Comparison of ENCODE assay signal across 18 mouse cellular contexts in the genomic region with DNA sequence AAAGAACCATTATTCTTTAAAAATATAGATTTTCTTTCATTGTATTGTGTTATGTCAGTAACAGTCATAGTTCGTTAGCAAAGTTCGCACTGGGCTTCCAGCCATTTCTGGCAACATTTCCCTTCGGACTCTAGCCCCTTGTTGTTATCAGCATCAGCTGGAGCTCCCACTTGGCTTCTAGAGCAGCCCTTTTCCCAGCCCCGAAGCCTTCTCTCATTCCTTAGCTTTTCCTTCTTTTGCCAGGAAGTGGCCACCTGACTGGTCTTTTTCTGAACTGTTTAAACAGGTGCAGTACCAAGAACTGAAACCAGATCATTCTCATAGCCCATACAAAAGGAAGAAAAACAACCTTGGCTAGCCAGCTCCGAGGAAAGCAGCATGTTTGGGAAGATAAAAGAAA.
DNase-seq lines count a peak whose midpoint lies in the region; ATAC-seq and TF ChIP-seq lines count a peak whose summit lies in the region.
"Had no signal": no experiment of that assay in that cellular context is flagged by ENCODE, and none has a peak within 500 bp of the region (broad histone marks: within the 10 kb centered on the region; RNA-seq: fewer than 3 reads in every experiment).

No protein-coding gene starts in this region.

- no peak overlapping the region for H3K4me3 ChIP-seq in embryonic facial prominence, embryonic 11.5 days (ENCODE audit: low read depth, low read length)
- no peak overlapping the region for H3K4me3 ChIP-seq in embryonic facial prominence, embryonic 10.5 days
- H3K4me3 ChIP-seq in lung, embryonic 14.5 days (ENCODE audit: low read depth, low read length), result no peak overlapping the region
- peak overlapping the region; percentile 14; the same call in 1 of the 2 replicates for H3K4me3 ChIP-seq in heart, embryonic 16.5 days (ENCODE audit: low read length)
- no peak overlapping the region for H3K4me3 ChIP-seq in stomach, embryonic 16.5 days (replicated peaks; ENCODE audit: low read length)
- H3K4me3 ChIP-seq in liver, embryonic 11.5 days (ENCODE audit: low read depth, low read length), result no peak overlapping the region
- H3K4me3 ChIP-seq: forebrain, embryonic 12.5 days; hindbrain, embryonic 13.5 days; limb, embryonic 13.5 days; liver, embryonic 15.5 days had no signal

- peak; percentile 6 for DNase-seq in embryonic facial prominence, embryonic 11.5 days (ENCODE audit: low spot score)
- no peak for DNase-seq in embryonic facial prominence, embryonic 10.5 days (ENCODE audit: low spot score)
- peak; percentile 4 for DNase-seq in lung, embryonic 14.5 days
- no peak for DNase-seq in lung, postnatal 14 days
- DNase-seq in urinary bladder, postnatal 25 days (ENCODE audit: low spot score), result no peak
- no peak for DNase-seq in liver, embryonic 11.5 days (ENCODE audit: low spot score)
- DNase-seq: cerebellum, adult 9-10 months; gastrocnemius, postnatal 25 days; kidney, postnatal 4 days; right cerebral cortex, adult 18-20 months had no signal

- no peaks in the 10 kb centered on the region for H3K27me3 ChIP-seq in embryonic facial prominence, embryonic 11.5 days (ENCODE audit: control insufficient read depth, insufficient read depth, low read length)
- no peaks in the 10 kb centered on the region for H3K27me3 ChIP-seq in embryonic facial prominence, embryonic 10.5 days (replicated peaks; ENCODE audit: low read depth, poor library complexity, severe bottlenecking)
- H3K27me3 ChIP-seq in lung, embryonic 14.5 days (ENCODE audit: insufficient read depth, low read length), result no peaks in the 10 kb centered on the region
- no peaks in the 10 kb centered on the region for H3K27me3 ChIP-seq in heart, embryonic 16.5 days (ENCODE audit: control insufficient read depth, insufficient read depth, low read length)
- no peaks in the 10 kb centered on the region for H3K27me3 ChIP-seq in stomach, embryonic 16.5 days (ENCODE audit: control insufficient read depth, insufficient read depth, low read length)
- no peaks in the 10 kb centered on the region for H3K27me3 ChIP-seq in liver, embryonic 11.5 days (replicated peaks; ENCODE audit: control insufficient read depth, insufficient read depth, low read length)
- H3K27me3 ChIP-seq: forebrain, embryonic 12.5 days; hindbrain, embryonic 13.5 days; limb, embryonic 13.5 days; liver, embryonic 15.5 days had no signal

- H3K36me3 ChIP-seq in embryonic facial prominence, embryonic 11.5 days (replicated peaks; ENCODE audit: control insufficient read depth, insufficient read depth, low read depth, low read length), result no peaks in the 10 kb centered on the region
- no peaks in the 10 kb centered on the region for H3K36me3 ChIP-seq in embryonic facial prominence, embryonic 10.5 days (replicated peaks)
- no peaks in the 10 kb centered on the region for H3K36me3 ChIP-seq in lung, embryonic 14.5 days (ENCODE audit: insufficient read depth)
- H3K36me3 ChIP-seq in heart, embryonic 16.5 days (ENCODE audit: control insufficient read depth, insufficient read depth), result no peaks in the 10 kb centered on the region
- H3K36me3 ChIP-seq in stomach, embryonic 16.5 days (ENCODE audit: control insufficient read depth, insufficient read depth, low read length), result no peaks in the 10 kb centered on the region
- no peaks in the 10 kb centered on the region for H3K36me3 ChIP-seq in liver, embryonic 11.5 days (ENCODE audit: control insufficient read depth, insufficient read depth, low read length)
- H3K36me3 ChIP-seq: forebrain, embryonic 12.5 days; hindbrain, embryonic 13.5 days; limb, embryonic 13.5 days; liver, embryonic 15.5 days had no signal

- no peak for TF ChIP-seq CTCF in lung, embryonic 14.5 days (IDR thresholded peaks at IDR 0.05; ENCODE audit: low read depth)

- no peak overlapping the region for H3K27ac ChIP-seq in embryonic facial prominence, embryonic 11.5 days (replicated peaks; ENCODE audit: low read depth, low read length)
- H3K27ac ChIP-seq in embryonic facial prominence, embryonic 10.5 days (replicated peaks), result no peak overlapping the region
- no peak overlapping the region for H3K27ac ChIP-seq in lung, embryonic 14.5 days (ENCODE audit: low read depth)
- no peak overlapping the region for H3K27ac ChIP-seq in heart, embryonic 16.5 days (ENCODE audit: low read length)
- H3K27ac ChIP-seq in stomach, embryonic 16.5 days (ENCODE audit: low read length), result no peak overlapping the region
- no peak overlapping the region for H3K27ac ChIP-seq in liver, embryonic 11.5 days (ENCODE audit: low read depth, low read length)
- H3K27ac ChIP-seq: forebrain, embryonic 12.5 days; hindbrain, embryonic 13.5 days; limb, embryonic 13.5 days; liver, embryonic 15.5 days had no signal

- H3K4me2 ChIP-seq in embryonic facial prominence, embryonic 11.5 days (ENCODE audit: low read depth, low read length), result no peak overlapping the region
- no peak overlapping the region for H3K4me2 ChIP-seq in lung, embryonic 14.5 days
- peak overlapping the region; percentile 54 for H3K4me2 ChIP-seq in heart, embryonic 16.5 days (ENCODE audit: low read depth, low read length)
- H3K4me2 ChIP-seq in stomach, embryonic 16.5 days (ENCODE audit: low read depth, low read length), result peak overlapping the region; percentile 24; the same call in 1 of the 2 replicates
- H3K4me2 ChIP-seq in liver, embryonic 11.5 days, result no peak overlapping the region
- H3K4me2 ChIP-seq: forebrain, embryonic 12.5 days; hindbrain, embryonic 13.5 days; limb, embryonic 13.5 days; liver, embryonic 15.5 days had no signal

- no peaks in the 10 kb centered on the region for H3K4me1 ChIP-seq in embryonic facial prominence, embryonic 11.5 days (ENCODE audit: control insufficient read depth, insufficient read depth, low read length)
- H3K4me1 ChIP-seq in embryonic facial prominence, embryonic 10.5 days, result no peaks in the 10 kb centered on the region
- H3K4me1 ChIP-seq in lung, embryonic 14.5 days (ENCODE audit: insufficient read depth), result no peaks in the 10 kb centered on the region
- peaks cover 3% of the 10 kb centered on the region; the same call in 1 of the 2 replicates for H3K4me1 ChIP-seq in heart, embryonic 16.5 days (ENCODE audit: control insufficient read depth, insufficient read depth, low read length)
- no peaks in the 10 kb centered on the region for H3K4me1 ChIP-seq in stomach, embryonic 16.5 days (ENCODE audit: control insufficient read depth, insufficient read depth, low read length)
- no peaks in the 10 kb centered on the region for H3K4me1 ChIP-seq in liver, embryonic 11.5 days (replicated peaks; ENCODE audit: control insufficient read depth, insufficient read depth, low read length)
- H3K4me1 ChIP-seq: forebrain, embryonic 12.5 days; hindbrain, embryonic 13.5 days; limb, embryonic 13.5 days; liver, embryonic 15.5 days had no signal

- ATAC-seq in embryonic facial prominence, embryonic 11.5 days (replicated peaks; ENCODE audit: insufficient number of reproducible peaks, low FRiP score, low TSS enrichment, low read depth), result no peak
- peak; percentile 52 for ATAC-seq in lung, embryonic 14.5 days (ENCODE audit: insufficient read depth)
- ATAC-seq in heart, embryonic 16.5 days (replicated peaks; ENCODE audit: extremely low read depth, insufficient read depth, low FRiP score), result no peak
- no peak for ATAC-seq in stomach, embryonic 16.5 days (ENCODE audit: insufficient read depth, low FRiP score)
- no peak for ATAC-seq in liver, embryonic 11.5 days (replicated peaks; ENCODE audit: low FRiP score)
- ATAC-seq: CD4-positive, CD25-positive, alpha-beta regulatory T cell, adult 4 months; midbrain, embryonic 16.5 days had no signal

- H3K9me3 ChIP-seq in embryonic facial prominence, embryonic 11.5 days (replicated peaks; ENCODE audit: control insufficient read depth, low read length), result no peaks in the 10 kb centered on the region
- no peaks in the 10 kb centered on the region for H3K9me3 ChIP-seq in embryonic facial prominence, embryonic 10.5 days
- H3K9me3 ChIP-seq in lung, embryonic 14.5 days (ENCODE audit: low read depth, low read length), result no peaks in the 10 kb centered on the region
- H3K9me3 ChIP-seq in heart, embryonic 16.5 days (replicated peaks; ENCODE audit: control insufficient read depth, low read length), result no peaks in the 10 kb centered on the region
- no peaks in the 10 kb centered on the region for H3K9me3 ChIP-seq in stomach, embryonic 16.5 days (replicated peaks; ENCODE audit: control insufficient read depth, low read length)
- H3K9me3 ChIP-seq in liver, embryonic 11.5 days (ENCODE audit: control insufficient read depth, low read length), result no peaks in the 10 kb centered on the region
- H3K9me3 ChIP-seq: forebrain, embryonic 12.5 days; hindbrain, embryonic 13.5 days; limb, embryonic 13.5 days; liver, embryonic 15.5 days had no signal

- 66% methylated on average over 5 of the region's 5 CpGs for WGBS in embryonic facial prominence, embryonic 11.5 days
- 69% methylated on average over 5 of the region's 5 CpGs for WGBS in embryonic facial prominence, embryonic 10.5 days
- WGBS in lung, embryonic 14.5 days, result 44% methylated on average over 5 of the region's 5 CpGs
- WGBS in heart, embryonic 16.5 days, result 20% methylated on average over 5 of the region's 5 CpGs
- WGBS in stomach, embryonic 16.5 days, result 46% methylated on average over 5 of the region's 5 CpGs
- WGBS in liver, embryonic 11.5 days, result 63% methylated on average over 5 of the region's 5 CpGs

- no peak overlapping the region for H3K9ac ChIP-seq in embryonic facial prominence, embryonic 11.5 days (replicated peaks; ENCODE audit: low read length)
- no peak overlapping the region for H3K9ac ChIP-seq in lung, embryonic 14.5 days
- no peak overlapping the region for H3K9ac ChIP-seq in heart, embryonic 16.5 days (ENCODE audit: low read length)
- H3K9ac ChIP-seq in stomach, embryonic 16.5 days (ENCODE audit: low read length), result no peak overlapping the region
- H3K9ac ChIP-seq in liver, embryonic 11.5 days (ENCODE audit: low read depth, low read length), result no peak overlapping the region
- H3K9ac ChIP-seq: forebrain, embryonic 12.5 days; hindbrain, embryonic 13.5 days; limb, embryonic 13.5 days; liver, embryonic 15.5 days had no signal

Comparison
In these comparisons a context has a peak if more than half of its experiments do, and no peak if none do; other contexts are left out.
1. DNase-seq: peak in embryonic facial prominence, embryonic 11.5 days (single experiment) and lung, embryonic 14.5 days (single experiment); none in embryonic facial prominence, embryonic 10.5 days (single experiment), lung, postnatal 14 days (single experiment), urinary bladder, postnatal 25 days (single experiment) and liver, embryonic 11.5 days (single experiment).
2. H3K4me2 ChIP-seq: peak in heart, embryonic 16.5 days (single experiment) and stomach, embryonic 16.5 days (single experiment); none in embryonic facial prominence, embryonic 11.5 days (single experiment), lung, embryonic 14.5 days (single experiment) and liver, embryonic 11.5 days (single experiment).